Mouse (Mus musculus) embryo, embryonic 9.5 days (tissue): ENCODE measurements around the gene Gm49354.
"Not testable (repeated sequence)": the region's sequence is repeated elsewhere in the genome, so short reads cannot be mapped to it uniquely, and the experiment has no call there.

Experiments
- DNase-seq: peaks from one replicate; pipeline ENCODE4 v3.0.0-alpha.2; 2017; ENCODE audit errors: extremely low spot score

The Gm49354 gene

DNA sequence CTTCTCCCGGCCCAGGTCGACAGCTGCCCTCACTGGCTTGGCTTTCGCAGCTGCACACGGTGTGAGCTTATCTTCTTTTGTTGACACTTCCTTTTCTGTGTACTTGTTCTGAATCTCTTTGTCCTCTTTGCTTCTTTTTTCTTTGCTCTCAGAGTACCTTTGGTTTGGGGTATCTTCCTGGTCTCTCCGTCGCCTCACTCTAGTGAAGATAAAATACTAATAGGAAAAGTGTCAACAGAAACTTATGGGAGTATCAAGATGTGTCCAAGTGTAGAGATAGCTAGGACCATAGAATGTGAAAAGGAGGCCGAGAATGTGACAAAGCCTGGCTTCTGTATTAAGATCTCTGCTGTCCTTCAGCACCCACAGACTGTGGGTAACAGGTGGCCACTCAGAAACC lies at the start of gene Gm49354:
Gene Gm49354, minus strand, starts transcription at position 101 of the 400 bp plus-strand sequence.
- no peak for DNase-seq

DNA sequence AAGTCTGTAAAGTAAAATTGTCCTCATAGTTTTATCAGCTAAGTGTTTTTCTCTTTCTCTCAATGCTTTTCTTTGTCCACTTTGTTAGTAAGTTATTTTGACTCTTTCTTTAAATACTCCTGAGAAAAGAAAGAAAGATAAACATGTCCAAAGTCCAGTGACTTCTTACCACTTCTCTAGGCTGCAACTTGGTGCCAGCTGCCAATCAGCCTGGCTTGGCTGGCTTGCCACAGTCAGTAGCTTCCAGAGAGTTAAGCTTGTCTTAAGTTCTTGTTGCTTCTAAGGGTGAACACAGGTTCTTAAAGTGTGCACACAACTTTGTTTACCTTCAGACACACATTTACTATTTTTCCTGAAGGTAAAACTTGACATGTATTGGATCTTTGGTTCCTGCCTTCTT lies 43.9 kb upstream of the Gm49354 start:
- no peak for DNase-seq

DNA sequence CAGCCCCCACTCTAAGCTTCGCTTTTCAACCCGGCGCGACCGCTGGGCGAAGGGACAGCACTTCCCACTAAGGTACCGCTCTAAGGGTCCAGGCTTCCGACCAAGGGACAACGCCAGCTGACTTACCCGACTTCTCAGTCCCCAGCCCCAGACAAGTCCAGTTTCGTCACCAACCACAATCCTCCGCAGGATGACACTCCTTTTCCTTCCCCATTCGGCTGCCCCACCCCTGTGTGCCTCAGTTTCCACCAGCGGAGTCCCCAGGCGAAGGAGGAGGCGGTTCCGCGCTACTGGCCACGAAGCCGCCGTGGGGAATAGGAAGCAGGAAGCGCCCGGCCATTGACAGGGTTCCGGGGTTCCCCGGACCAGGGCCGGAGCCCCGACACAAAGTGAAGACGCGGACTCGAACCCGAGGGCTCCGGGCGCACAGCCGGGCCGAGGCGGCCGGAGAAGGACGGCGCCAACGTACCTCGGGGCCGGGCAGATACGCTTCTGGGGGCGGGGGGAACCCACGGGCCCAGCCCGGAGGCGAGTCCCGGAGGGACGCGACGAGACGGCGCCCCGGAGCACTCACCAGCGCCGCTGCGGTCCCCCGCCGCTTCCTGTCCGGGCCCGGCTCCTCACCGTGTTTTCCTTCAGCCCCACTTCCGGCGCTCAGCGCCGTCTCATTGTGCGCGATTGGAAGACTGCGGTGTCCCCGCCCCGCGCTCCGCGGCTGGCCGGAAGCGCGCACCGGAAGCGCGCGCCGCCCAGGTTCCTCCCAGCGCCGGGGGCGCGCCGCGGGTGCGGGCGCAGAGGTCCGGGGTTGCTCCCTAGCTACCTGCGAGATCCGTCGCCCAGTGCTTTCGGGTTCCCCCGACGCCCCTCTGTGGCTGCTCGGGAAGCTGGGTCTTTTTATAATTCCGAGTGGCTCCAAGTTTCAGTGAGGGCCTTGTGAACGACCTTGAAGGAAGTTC lies 40.7 kb upstream of the Gm49354 start, which contains the start of gene Tut7:
Gene Tut7, minus strand, starts transcription at position 641 of the 956 bp plus-strand sequence.
- DNase-seq, result peak; percentile 93

DNA sequence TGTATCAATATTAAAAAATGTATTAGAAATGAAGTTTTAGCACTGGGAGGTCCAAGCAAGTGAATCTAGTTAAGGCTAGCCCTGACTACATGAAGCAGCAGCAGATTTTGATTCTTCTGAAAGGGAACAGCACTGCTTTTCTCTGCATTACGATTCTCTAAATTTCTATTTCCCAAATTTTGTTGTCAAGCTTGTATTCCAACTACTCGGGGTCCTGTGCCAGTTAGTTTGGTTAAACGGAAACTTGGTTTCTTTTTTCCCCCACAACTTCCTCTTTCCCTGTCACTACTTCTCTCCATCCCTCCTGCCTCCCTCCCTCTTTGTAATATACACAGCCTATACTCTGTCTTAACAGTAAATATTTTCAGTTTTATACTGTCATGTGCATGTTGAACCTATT lies 38.8 kb upstream of the Gm49354 start:
- DNase-seq, result no peak

DNA sequence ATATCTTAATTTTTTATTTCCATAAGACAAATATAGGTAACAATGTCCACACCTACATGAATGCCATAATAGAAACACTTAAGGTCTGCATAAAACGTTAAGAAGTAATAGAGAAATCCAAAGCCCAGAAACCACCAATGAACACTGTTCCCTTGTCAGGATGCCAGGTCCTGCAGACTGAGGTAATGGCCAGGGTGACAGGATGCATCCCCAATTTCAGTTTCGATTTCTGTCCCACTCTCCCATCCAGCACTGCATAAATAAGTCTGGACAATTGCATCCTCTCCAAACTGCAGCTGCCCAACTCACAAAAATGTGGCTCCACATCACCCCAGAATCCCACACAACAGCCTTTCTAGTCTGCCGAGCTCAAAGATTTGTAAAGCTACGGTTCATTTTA lies 38.1 kb upstream of the Gm49354 start:
- no peak for DNase-seq

DNA sequence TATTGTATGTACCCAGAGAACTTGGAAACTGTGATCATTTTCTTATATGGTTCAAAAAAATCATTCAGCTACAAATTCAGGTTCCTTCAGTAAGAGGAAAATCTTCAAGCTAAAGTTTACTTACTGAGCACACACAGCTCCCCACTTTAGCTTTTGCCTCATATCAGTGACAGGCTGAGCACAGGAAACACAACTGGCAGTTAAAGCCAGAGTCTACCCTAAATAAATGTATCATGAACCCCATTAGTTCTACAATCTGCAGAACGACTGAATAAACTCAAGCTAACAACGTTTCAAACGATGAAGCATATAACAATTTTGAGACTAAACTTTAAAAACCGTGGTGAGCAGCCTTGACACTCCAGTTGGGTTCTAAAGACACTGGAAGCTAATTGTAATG lies 35.3 kb upstream of the Gm49354 start:
- DNase-seq, result no peak

DNA sequence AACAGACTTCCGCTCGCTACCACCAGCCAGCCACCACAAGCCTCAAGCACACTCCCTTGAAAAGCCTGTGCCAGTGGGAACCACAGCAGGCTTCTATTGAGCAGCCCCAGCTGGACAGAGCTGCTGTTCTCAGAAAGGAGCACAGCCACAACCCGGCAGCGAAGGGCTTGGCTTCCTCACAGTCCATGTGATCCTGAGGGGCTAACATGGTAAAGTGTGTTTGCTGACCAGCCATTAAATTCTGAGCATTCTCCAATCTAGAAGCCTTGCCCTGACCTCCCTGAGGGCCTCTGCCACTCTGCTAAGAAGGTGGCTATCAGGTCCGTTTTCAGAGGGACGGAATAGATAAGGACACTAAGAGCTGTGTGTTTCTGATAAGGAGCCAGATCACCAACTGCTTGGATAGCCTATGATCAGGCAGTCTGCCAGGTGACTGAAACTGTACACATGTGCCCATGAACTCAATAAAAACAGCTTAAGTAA lies 32.1 kb upstream of the Gm49354 start:
- no peak for DNase-seq

DNA sequence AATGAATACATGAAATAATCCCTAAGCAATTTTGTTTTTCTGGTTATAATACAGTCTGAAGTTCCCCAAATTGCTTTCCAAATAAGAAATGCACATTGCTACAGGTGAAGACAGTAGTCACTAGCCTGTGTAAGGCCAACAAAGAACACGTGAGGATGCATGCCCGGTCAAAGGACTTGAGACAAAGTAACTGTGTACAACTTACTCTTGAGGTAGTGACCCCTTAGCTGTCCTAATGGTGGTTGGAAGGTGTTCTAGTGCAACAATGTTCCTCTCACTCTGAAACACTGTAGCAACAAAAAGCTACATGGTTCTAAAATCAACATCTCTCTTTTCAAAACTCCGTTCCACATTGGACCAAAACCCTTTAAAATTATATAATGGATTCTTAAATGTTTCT lies 29.5 kb upstream of the Gm49354 start:
- no peak for DNase-seq

DNA sequence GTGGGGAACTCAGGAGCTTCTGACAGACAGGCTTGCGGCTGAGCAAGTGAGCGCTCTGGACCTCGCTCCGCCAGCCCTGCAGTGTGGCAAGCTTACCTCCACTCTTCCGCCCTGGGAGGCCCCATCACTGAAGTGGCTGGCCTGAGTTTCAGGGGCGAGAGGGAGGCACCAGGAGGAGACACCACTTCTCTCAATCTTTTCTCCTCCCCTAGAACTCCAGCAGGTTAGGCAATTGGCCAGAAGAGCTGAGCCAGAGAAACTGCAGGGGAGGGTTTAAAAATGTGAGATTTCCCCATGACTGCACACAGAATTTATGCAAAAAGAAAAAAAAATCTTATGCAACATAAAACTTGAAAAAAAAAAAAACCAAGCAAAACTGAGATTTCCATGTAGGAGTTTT lies 19.0 kb upstream of the Gm49354 start:
- DNase-seq, result no peak

DNA sequence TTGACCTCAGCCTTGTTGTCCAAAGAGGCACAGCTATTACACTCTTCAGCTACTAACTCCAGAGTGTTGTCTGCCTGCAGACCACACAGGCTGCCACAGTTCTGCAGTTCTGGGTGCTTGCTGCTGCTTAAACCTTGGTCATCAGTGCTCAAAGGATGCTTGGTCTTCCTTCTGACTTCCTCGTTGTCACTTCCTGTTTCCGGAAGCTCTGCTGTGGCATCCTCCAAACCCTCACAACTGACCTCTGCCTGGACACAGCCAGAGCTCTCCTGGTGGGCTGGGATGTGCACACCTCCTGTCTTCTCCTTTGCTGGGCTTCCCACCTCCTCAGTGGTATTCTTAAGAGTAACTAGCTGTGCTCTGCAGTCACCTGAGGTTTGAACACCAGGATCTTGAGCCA lies 18.0 kb upstream of the Gm49354 start:
- DNase-seq, result no peak

DNA sequence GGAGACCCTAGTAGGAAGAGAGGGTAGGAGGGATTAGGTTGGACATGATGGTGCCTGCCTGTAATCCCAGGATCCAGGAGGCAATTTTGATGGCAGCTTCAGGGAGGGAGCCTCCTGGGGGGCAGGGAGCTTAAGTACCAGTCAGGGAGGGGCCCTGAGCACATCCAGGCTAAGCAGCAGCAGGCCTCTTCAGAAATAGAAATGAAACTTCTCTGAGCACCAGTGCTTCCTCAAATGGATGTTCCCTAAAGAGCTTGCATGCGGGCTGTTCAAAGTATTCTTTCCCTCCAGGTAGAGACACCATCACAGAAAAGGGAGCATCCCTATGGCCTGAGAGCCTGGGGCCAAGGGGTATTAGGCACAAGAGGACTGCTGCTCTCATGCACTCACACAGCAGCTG lies 16.3 kb upstream of the Gm49354 start:
- no peak for DNase-seq

DNA sequence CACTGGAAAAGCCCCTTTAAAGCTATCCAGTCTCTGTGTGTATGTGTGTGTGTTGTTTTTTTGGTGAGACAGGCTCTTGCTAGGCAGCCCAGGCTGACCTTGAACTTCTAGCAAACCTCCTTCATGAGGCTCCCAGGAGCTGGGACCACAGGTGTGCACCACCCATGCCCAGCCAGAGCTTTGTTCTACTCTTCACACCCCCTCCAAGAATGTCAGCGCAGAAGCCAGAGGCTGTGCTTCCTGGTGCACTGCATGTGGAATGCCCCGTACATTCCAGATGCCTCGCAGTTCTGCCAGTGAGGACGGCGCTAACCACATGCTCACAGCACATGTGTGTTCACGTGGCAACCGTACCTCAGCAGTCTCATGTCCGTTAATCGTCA lies 14.4 kb upstream of the Gm49354 start:
- no peak for DNase-seq

DNA sequence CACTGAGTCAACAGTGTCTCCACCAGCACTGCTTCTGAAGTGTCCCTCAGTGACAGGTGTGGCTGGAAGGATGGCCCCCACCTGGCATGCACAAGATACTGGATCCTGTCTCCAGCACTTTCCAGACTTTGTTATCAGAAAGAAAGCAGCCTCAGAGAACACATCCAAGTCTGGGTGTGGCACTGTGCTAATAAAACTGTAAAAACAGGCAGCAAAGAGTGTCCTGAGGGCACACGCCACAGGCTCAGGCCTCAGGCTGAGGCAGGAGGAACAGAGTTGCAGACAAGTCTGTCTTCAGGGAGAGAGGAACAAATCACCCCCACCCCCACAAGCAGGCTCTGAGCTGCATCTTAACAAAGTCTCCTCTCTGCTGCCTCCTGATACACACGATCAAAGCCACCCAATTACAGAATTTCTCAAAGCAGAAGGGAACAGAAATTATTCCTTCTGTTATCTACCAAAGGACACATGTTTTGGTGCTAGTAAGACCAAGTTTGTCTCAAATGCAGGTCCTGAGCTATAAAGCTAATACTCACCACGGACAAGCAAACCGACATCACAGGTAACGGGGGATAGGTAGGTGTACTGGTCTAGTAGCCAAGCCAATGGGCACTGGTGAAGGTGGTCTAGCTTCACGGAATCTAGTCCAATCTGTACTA lies 13.9 kb upstream of the Gm49354 start:
- no peak for DNase-seq

DNA sequence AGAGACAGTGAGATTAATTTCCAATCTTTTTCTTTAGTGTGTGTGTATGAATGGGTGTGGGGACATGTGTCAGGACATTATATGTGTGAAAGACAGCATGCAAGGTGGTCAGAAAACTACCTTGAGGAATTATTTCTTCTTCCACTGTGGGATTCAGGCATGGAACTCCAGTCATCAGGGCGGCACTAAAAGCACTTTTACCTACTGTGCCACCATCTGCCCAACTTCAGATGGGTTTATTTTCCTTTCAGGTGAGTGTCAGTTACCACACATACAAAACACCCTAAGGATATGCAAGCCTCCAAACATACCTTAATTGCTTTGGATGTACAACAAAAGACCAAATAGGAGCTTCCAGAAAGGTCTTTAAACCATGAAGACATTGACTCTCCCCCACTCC lies 12.7 kb upstream of the Gm49354 start:
- no peak for DNase-seq

DNA sequence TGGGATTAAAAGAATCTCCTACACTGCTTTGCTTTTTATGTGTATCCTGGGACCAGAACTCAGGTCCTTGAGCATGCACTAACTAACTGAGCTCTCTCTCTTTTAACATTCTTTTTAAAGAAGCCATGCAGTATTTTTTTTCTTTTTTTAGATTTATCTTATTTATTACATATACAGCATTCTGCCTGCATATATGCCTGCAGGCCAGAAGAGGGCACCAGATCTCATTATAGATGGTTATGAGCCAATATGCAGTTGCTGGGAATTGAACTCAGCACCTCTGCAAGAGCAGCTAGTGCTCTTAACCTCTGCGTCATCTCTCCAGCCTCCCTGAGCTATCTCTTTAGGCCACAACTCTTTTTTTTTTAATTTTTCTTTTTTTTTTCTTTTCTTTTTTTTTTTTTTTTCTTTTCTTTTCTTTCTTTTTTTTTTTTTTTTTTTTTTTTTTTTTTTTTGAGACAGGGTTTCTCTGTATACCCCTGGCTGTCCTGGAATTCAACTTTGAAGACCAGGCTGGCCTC lies 2.2 kb downstream of the Gm49354 start:
- not testable (repeated sequence) for DNase-seq

DNA sequence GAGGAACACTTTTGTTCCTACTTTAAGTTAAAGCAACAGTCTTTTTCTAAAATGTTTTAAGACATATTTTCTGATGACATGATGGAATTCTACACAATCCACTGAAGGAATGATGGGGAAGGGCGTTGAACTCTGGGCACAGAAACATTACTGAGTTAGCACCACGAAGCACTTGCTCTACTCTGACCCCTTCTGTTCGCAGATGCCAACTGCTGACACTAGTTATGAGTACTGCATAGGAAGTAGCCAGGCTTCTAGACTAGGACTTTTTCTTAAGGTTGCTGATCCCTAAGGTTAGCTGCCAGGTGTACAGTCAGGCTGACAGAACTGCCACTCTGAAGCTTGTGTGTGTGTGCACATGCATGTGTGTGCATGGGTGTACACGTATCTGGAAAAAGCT lies 2.8 kb downstream of the Gm49354 start:
- no peak for DNase-seq

DNA sequence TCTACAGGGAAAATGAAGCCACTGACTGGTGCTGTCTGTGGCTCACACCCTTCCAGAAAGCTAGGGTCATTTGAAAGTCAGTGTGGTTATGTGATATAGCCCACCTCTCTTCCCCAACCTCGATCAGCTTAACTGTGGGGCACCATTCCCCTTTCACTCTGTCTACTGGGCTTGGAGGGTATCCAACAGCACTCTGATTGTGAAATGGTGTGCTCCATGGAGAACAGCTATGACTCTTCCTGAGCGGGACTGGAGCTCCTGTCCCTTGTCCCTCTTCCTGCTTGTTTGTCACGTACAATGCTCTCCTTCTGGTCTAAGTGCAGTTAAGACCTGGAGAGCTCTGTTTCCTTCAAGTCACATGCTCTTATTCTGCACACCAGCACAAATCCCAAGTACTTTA lies 6.9 kb downstream of the Gm49354 start:
- no peak for DNase-seq

DNA sequence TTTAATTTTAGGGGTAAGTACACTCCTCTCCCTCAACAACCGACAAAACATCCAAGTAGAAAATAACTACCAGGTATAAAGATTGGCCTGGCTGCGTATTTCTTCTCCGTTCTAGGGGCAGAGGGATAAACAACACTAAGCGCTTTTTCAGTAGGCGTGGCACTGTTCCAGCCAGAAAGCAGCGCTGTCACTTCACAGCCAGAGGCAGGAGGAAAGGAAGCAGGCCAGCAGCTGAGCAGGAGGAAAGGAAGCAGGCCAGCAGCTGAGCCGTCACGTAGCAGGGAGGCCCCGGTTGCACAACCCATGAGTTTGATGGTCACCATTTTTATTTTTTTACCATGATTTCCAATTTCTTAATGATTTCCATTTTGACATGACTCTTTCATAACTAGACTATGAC lies 10.8 kb downstream of the Gm49354 start:
- no peak for DNase-seq

DNA sequence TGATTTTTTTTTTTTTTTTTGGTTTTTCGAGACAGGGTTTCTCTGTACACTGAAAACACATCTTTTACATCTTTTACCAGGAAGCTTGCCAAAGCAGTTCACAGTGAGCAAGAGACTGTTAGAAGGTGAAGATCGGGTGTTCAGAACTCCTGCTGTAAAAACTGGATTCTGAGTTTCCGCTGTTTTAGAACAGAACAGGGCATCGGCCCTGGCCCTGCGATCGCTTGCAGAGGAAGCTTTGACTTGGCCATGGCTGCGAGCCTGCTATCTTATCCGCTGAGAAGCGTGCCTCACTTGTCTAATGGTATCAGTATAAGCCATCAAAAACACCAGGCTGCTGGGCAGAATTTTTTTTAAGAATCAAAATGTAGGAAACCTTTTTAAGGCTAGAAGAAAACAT lies 11.2 kb downstream of the Gm49354 start:
- no peak for DNase-seq

DNA sequence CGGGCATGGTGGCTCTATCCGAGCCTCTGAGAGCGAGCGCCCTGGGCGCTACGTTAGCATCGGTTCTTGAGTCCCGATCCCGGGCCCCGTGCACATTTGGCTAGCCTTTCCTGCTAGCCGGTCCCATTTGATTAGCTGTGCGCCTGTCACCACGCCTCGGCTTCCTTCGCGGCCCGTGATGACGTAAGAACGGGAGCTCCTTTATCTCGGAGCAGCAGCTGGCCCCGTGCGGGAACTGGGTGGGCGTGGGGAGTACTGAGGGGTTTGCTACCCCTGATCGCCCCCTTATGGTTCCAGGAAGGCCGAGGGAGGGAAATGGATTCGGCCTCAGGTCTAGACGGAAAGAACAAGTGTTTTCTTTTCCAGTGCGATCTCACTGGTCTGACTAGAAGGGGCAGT lies 11.9 kb downstream of the Gm49354 start:
- peak; percentile 91 for DNase-seq

DNA sequence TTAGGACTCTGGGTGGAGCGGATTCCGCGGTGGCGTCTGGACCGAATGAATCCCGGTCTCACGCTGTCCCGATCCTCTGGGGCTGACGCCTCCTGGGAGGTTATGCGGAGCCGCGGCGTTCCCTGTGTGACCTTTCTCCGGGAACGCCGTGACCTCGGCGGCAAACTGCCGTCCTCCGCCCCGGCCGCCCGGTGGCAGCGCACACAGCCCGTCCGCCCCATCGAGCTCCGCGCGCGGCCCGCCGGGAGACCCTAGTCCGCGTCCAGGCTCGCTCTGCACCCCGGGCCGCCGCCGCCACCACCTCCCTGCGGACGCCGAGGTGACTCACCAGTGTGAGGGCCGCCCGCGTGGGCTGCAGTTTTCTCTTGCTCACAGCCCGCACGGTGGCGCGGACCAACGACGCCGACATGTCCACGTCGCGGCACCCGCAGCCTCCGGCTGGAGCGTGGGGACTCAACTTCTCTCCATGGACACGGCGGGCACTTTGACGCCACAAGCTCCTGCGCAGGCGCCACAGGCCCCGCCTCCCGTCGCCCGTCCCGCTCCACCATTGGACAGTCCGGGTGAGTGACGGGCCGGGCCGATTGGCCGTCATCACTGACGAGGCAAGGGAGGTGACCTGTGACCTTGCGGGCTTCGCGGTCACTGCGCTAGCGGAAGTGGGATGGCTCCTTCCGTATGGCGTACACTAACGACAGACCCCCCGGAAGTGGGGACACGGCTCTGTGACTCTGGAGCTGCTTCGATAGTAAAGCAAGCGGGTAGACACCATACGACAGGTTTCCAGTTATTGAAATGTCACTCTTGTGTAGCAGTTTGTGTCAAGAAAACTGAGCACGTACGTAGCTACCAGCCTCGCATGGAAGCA lies 12.5 kb downstream of the Gm49354 start, which contains the start of gene Isca1:
Gene Isca1, minus strand, starts transcription at position 515 of the 868 bp plus-strand sequence.
- peak; percentile 100 for DNase-seq

DNA sequence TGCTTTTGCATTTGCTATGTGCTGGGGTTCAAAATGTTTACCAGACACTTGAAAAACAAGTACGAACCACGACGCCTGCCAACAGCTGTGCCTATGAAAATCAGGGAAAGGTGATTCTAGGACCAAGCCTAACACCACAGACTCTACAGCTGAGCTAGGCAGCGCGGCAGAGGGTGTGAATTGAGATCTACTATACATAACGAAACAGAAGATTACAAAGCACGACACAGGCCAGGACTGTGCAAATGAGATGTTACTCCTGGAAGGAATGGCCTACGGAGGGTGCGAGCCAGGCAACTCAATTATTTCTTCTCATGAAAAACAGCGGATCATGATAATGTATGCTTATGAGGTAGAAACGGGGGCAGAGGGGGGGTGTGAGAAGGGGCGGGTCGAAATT lies 13.5 kb downstream of the Gm49354 start:
- no peak for DNase-seq
